Mouse (Mus musculus) neural tube, embryonic 11.5 days (tissue): Measurements from ENCODE around the gene Dek. TPM values are rescaled to one million over a fixed set of nuclear protein-coding genes. Genes with fewer than 3 reads are reported as not detected.

Experiments used
- ATAC-seq: fragments of 200-750 bp; cut with Nextera tagmentation; 2 replicates; pipeline ENCODE4 v1.8.0; 2017; ENCODE audit warnings: moderate number of reproducible peaks, mild to moderate bottlenecking, moderate TSS enrichment, moderate library complexity; ENCODE audit not compliant: insufficient read depth, low FRiP score, low TSS enrichment
- DNase-seq: peaks from one replicate; pipeline ENCODE4 v3.0.0-alpha.2; 2015; ENCODE audit warnings: low spot score
- H3K27ac ChIP-seq: fragments of 300-500 bp; sonication (generic); 2 replicates; pipeline ENCODE4 v1.5.1; 2014; ENCODE audit warnings: low read depth, mild to moderate bottlenecking, low read length
- H3K27me3 ChIP-seq: fragments of 300-500 bp; sonication (generic); 2 replicates; pipeline ENCODE4 v1.6.1; 2014; ENCODE audit warnings: mild to moderate bottlenecking, low read length, mixed read lengths; ENCODE audit not compliant: control insufficient read depth, insufficient read depth
- H3K36me3 ChIP-seq: fragments of 300-500 bp; sonication (generic); 2 replicates; pipeline ENCODE4 v1.6.1; 2014; ENCODE audit warnings: mild to moderate bottlenecking, low read length, moderate library complexity, mixed read lengths; ENCODE audit not compliant: control insufficient read depth, insufficient read depth
- H3K4me1 ChIP-seq: fragments of 300-500 bp; sonication (generic); 2 replicates; pipeline ENCODE4 v1.6.1; 2014; ENCODE audit warnings: low read length, mixed read lengths; ENCODE audit not compliant: control insufficient read depth, insufficient read depth
- H3K4me2 ChIP-seq: fragments of 300-500 bp; sonication (generic); 2 replicates; pipeline ENCODE4 v1.6.1; 2014; ENCODE audit warnings: low read depth, mild to moderate bottlenecking, moderate library complexity
- H3K4me3 ChIP-seq: fragments of 300-500 bp; sonication (generic); 2 replicates; pipeline ENCODE4 v1.5.1; 2014; ENCODE audit warnings: low read depth, low read length
- H3K9ac ChIP-seq: fragments of 300-500 bp; sonication (generic); 2 replicates; pipeline ENCODE4 v1.6.1; 2014; ENCODE audit warnings: mild to moderate bottlenecking, low read length
- H3K9me3 ChIP-seq: fragments of 300-500 bp; sonication (generic); 2 replicates; pipeline ENCODE4 v1.6.1; 2016; ENCODE audit warnings: low read length; ENCODE audit not compliant: control insufficient read depth
- WGBS: fragments of 180-500 bp; shearing (Covaris S2); extraction: QIAGEN DNeasy Blood & Tissue Kit; methylation state at CpG from one replicate; pipeline ENCODE4 v1.1.7; 2014; 5-methylcytosine and 5-hydroxymethylcytosine counted together
- polyA plus RNA-seq: library from polyadenylated mRNA; unstranded; fragments of >200 nt; fragmentation: Nextera tagmentation; extraction: Ambion mirVana; gene quantifications from 2 replicates; pipeline ENCODE4 v1.2.1, GENCODE M21; 2014

Dek gene
- polyA plus RNA-seq, 1 experiment from 2014 or later, result 319 TPM

DNA sequence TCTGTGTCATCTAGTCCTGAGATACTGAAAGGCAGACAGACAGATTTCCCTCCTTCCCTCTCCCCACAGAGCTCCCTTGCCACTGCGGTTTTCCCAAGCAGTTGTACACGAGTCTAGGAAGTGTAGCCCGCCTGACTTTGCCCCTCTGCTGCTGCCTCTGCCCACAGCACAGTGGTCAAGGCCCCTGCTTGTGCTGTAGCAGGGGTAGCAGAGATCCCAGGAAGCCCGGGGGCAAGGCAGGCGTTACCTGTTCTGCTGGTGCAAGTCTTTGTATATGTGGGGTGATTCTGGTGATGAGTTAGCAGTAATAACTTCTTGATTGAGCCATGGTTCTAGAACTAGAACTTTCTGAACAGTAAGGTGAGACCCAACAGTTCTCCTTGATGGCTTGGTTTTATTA, 29.8 kb downstream of the Dek start:
- Histone ChIP-seq H3K9me3 (no peaks in the 10 kb centered on the region), H3K27ac (no peak overlapping the region), H3K4me3 (no peak overlapping the region), H3K4me2 (no peak overlapping the region), H3K9ac (no peak overlapping the region), H3K4me1 (no peaks in the 10 kb centered on the region), H3K27me3 (no peaks in the 10 kb centered on the region), H3K36me3 (peaks cover 3% of the 10 kb centered on the region; the same call in 1 of the 2 replicates)
- ATAC-seq, result no peak
- DNase-seq, result no peak
- 84% methylated on average over 5 of the region's 5 CpGs for WGBS

DNA sequence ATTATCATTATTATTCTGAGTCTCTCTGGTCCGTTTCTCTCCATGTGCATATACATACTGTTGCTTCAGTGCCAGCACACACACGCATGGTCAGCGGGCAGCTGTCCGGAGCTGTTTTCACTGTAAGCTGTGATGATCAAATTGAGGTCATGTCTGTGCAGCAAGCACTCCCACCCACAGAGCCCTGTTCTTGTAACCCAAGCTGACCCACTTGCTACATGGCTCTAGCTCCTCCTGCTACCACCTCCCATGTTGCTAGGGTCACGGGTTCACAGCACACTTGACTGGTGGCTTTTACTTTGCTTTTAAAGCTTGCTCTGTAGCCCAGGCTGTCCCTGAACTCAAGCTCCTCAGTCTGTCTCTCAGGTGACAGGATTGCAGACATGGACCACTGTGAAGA, 33.5 kb downstream of the Dek start:
- H3K9me3 ChIP-seq, result no peaks in the 10 kb centered on the region
- H3K4me1 ChIP-seq, result no peaks in the 10 kb centered on the region
- no peak for ATAC-seq
- no peak for DNase-seq
- no peak overlapping the region for H3K9ac ChIP-seq
- no peak overlapping the region for H3K4me3 ChIP-seq
- H3K36me3 ChIP-seq, result no peaks in the 10 kb centered on the region
- no peaks in the 10 kb centered on the region for H3K27me3 ChIP-seq
- WGBS, result 89% methylated on average over 5 of the region's 5 CpGs
- no peak overlapping the region for H3K4me2 ChIP-seq
- no peak overlapping the region for H3K27ac ChIP-seq

DNA sequence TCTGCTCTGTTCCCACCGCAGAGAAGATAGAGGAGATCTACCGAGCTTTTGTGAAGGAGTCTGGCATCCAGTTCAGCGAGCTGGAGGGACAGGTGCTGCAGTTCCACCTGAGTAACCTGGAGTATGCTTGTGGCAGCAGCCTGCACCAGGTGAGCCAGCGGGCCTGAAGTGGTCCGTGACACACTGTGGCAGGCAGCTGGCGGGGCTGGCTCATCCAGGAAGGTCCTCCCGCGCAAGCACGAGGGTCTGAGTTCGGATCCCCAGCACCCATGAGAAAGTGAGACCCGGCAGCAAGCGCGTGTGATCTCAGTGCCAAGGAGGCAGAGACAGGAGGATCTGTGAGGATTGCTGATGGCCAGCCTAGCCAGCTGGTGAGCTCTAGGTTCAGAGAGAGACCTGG, 34.1 kb downstream of the Dek start:
- Histone ChIP-seq H3K4me2 (no peak overlapping the region), H3K27me3 (no peaks in the 10 kb centered on the region), H3K27ac (no peak overlapping the region), H3K4me3 (no peak overlapping the region), H3K9ac (no peak overlapping the region), H3K4me1 (no peaks in the 10 kb centered on the region), H3K9me3 (no peaks in the 10 kb centered on the region), H3K36me3 (no peaks in the 10 kb centered on the region)
- 96% methylated on average over 13 of the region's 13 CpGs for WGBS
- no peak for DNase-seq
- no peak for ATAC-seq

DNA sequence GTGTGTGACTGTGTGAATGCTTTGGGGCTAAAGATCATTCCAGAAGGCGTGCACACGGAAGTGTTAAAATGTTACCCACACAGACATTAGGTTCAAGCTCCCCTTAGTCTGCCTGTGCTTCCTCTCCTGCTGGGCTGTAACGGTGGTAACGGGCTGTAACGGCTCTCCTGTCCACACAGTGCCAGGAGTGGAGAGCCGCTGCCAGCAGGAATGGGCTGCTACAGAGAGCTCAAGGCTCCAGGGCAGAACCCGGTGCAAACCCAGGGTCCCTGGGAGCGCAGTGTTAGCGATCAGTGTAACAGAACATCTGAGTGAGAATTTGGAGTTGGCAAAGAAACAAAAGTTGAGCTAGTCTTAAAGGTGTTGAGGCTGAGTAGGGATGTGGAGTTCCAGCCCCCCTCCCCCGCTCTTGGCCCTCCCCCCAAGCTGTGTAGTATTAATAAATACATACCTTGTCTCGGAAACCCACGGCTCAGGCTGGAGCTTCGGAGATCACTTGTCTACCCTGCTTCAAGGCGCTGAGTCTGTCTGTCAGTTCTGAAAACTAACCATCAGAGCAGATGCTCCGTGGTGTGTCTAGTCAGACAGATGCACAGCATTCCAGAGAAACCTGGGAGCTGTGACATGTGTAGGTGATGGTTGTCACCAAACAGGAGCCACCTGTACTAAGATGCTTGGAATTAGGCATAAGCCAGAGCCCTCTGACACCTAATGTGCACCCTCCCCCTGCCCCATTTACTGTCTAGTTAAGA, 35.5 kb downstream of the Dek start:
- no peak overlapping the region for H3K9ac ChIP-seq
- H3K27me3 ChIP-seq, result no peaks in the 10 kb centered on the region
- H3K4me2 ChIP-seq, result no peak overlapping the region
- H3K4me1 ChIP-seq, result no peaks in the 10 kb centered on the region
- no peak overlapping the region for H3K4me3 ChIP-seq
- no peak for ATAC-seq
- no peaks in the 10 kb centered on the region for H3K36me3 ChIP-seq
- no peak overlapping the region for H3K27ac ChIP-seq
- no peaks in the 10 kb centered on the region for H3K9me3 ChIP-seq
- no peak for DNase-seq
- 80% methylated on average over 15 of the region's 15 CpGs for WGBS

DNA sequence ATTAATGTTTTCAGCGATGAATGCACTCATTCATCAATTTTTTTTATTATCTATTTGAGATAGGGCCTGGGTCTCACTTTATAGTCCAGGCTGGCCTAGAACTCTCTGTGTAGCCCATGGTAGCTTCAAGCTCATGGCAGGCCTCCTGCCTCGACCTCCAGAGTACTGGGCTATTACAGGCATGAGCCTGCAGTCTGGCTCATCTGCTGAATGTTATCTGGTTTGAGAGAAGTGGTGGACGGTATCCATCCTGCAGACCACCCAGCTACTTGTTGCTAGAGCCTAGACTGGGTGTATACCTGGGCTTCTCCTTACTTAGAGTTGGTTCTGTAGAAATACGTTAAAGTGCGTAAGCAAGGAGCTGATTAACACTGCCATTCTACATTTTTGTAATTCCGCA, 39.0 kb downstream of the Dek start:
- no peak overlapping the region for H3K27ac ChIP-seq
- no peaks in the 10 kb centered on the region for H3K9me3 ChIP-seq
- no peak for DNase-seq
- no peak overlapping the region for H3K4me3 ChIP-seq
- H3K27me3 ChIP-seq, result no peaks in the 10 kb centered on the region
- no peaks in the 10 kb centered on the region for H3K4me1 ChIP-seq
- H3K4me2 ChIP-seq, result no peak overlapping the region
- no peak for ATAC-seq
- WGBS, result 93% methylated on average over 6 of the region's 6 CpGs
- no peaks in the 10 kb centered on the region for H3K36me3 ChIP-seq
- no peak overlapping the region for H3K9ac ChIP-seq

DNA sequence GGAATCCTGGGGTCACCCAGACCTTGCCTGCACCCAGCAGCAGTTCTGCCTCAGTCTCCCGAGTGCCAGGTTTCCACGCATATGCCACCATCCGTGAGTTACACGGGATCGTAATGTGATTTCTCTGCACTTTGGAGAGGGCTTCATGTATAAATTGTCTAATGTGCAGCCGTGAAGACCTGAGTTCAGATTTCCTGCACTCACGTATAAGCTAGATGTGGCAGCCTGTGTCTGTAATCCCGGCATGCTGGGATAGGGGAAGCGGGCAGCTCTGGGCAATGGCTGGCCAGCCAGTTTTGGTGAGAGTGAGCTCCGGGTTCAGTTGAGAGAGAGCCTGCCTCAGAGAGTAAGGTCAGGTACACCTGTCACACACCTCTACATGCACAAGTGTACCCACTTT, 39.5 kb downstream of the Dek start:
- no peak overlapping the region for H3K9ac ChIP-seq
- H3K9me3 ChIP-seq, result no peaks in the 10 kb centered on the region
- no peaks in the 10 kb centered on the region for H3K27me3 ChIP-seq
- 96% methylated on average over 10 of the region's 10 CpGs for WGBS
- no peaks in the 10 kb centered on the region for H3K4me1 ChIP-seq
- no peak overlapping the region for H3K4me3 ChIP-seq
- DNase-seq (no peak), ATAC-seq (no peak)
- no peaks in the 10 kb centered on the region for H3K36me3 ChIP-seq
- no peak overlapping the region for H3K4me2 ChIP-seq
- H3K27ac ChIP-seq, result no peak overlapping the region

DNA sequence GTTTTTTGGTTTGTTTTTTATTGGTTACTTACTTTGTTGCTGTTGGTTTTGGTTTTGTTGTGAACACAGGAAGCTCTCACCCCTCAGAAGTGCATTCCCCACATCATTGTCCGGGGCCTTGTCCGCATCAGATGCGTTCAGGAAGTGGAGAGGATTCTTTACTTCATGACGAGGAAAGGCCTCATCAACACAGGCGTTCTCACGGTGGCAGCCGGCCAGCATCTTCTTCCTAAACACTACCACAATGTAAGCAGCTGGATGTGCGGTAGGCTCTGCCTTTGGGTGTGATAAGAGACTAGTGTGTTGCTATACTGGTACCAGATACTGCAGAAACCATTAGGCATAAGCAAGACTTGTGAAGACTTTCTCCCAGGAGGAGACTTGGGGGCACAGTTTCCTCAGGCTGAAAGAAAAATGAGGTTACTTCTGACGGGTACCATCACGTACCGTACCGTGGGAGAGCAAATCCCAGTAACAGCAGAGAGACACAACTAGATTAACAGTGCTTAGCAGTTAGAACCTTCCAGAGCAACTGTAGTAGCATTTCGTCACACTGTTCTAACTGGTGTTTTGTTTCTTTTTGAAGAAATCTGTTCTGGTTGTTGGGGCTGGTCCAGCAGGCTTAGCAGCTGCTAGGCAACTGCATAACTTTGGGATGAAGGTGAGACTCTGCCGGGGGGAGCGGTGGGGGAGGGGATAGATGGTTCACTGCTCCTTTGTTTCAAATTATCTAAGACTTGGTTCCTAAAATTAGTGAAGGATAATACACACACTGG, 41.8 kb downstream of the Dek start:
- DNase-seq, result no peak
- Histone ChIP-seq H3K9me3 (no peaks in the 10 kb centered on the region), H3K4me1 (no peaks in the 10 kb centered on the region), H3K36me3 (no peaks in the 10 kb centered on the region; the same call in 1 of the 2 replicates), H3K27me3 (no peaks in the 10 kb centered on the region), H3K4me3 (no peak overlapping the region), H3K9ac (no peak overlapping the region), H3K27ac (no peak overlapping the region), H3K4me2 (no peak overlapping the region)
- ATAC-seq, result no peak
- WGBS, result 88% methylated on average over 15 of the region's 15 CpGs

DNA sequence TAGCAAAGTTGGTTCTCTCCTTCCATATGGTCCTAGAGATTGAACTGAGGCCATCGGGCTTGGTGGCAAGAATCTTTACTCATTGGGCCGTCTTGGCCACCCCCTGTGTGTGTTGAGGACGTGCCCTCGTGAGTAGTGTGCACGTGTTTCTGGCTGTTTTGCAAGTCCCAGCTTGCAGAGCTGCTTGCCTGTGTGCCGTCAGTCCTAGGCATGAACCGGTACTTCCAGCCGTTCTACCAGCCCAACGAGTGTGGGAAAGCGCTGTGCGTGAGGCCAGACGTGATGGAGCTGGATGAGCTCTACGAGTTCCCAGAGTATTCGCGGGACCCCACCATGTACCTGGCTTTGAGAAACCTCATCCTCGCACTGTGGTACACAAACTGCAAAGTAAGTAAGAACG, 43.2 kb downstream of the Dek start:
- 93% methylated on average over 17 of the region's 17 CpGs for WGBS
- Histone ChIP-seq H3K4me1 (no peaks in the 10 kb centered on the region), H3K27me3 (no peaks in the 10 kb centered on the region), H3K27ac (no peak overlapping the region), H3K4me2 (no peak overlapping the region), H3K36me3 (no peaks in the 10 kb centered on the region; the same call in 1 of the 2 replicates), H3K4me3 (no peak overlapping the region), H3K9ac (no peak overlapping the region), H3K9me3 (no peaks in the 10 kb centered on the region)
- no peak for ATAC-seq
- DNase-seq, result no peak

DNA sequence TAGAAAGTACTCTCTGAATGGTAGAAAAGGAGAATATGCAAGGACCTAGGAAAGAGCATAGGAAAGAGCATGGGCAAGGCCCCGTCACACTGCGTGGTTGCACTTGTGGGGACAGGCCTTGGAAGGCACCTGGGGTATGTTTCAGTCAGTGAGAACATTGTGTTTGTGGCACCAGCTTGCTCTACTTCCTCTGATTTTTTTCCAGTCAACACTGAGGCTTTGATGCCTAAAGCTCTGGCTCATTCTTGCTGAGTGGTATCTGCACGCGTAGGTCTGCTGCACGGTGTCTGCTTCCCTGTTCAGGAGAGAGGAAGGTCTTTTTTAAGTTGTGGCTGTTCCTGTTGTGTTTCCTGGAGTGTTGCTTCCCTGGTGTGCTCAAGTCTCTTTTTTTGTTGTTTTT, 49.2 kb downstream of the Dek start:
- Histone ChIP-seq H3K27me3 (no peaks in the 10 kb centered on the region), H3K4me1 (no peaks in the 10 kb centered on the region), H3K9me3 (no peaks in the 10 kb centered on the region), H3K4me3 (no peak overlapping the region), H3K4me2 (no peak overlapping the region), H3K27ac (no peak overlapping the region), H3K36me3 (no peaks in the 10 kb centered on the region; the same call in 1 of the 2 replicates), H3K9ac (no peak overlapping the region)
- DNase-seq (no peak), ATAC-seq (no peak)
- 93% methylated on average over 5 of the region's 5 CpGs for WGBS
